Mouse (Mus musculus): ENCODE measurements at regions not wholly inside any gene's neighbourhood (a gene's known extent, or its start where the extent isn't known, plus 50 kb on each side); places are given as distances from the start of the nearest gene placed in this dataset.

DNA sequence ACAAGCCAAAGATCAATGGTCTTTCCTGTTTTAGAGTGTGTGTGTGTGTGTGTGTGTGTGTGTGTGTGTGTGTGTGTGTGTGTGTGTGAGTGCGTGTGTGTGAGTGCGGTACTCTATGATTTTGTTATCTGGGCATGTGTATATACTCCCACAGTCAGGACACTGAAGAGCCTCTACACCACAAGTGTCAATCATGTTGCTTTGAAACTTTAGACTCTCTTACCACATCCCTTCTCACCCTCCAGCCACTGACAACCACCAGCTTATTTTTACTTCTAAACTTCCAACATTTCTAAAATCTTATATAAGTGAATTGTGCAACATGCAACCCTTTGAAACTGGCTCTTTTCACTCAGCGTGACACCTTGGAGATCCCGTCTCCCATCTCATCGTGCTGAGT lies 81.6 kb upstream of the N6amt1 start:
- TF ChIP-seq POLR2A (IDR thresholded peaks at IDR 0.05; ENCODE audit: control insufficient read depth, low read depth, low read length) (no peak), CTCF (IDR thresholded peaks at IDR 0.05; ENCODE audit: control insufficient read depth, insufficient read depth, insufficient replicate concordance, low read depth, low read length) (no peak)
